Comparison of ENCODE assay signal across 7 mouse cellular contexts in the genomic region with DNA sequence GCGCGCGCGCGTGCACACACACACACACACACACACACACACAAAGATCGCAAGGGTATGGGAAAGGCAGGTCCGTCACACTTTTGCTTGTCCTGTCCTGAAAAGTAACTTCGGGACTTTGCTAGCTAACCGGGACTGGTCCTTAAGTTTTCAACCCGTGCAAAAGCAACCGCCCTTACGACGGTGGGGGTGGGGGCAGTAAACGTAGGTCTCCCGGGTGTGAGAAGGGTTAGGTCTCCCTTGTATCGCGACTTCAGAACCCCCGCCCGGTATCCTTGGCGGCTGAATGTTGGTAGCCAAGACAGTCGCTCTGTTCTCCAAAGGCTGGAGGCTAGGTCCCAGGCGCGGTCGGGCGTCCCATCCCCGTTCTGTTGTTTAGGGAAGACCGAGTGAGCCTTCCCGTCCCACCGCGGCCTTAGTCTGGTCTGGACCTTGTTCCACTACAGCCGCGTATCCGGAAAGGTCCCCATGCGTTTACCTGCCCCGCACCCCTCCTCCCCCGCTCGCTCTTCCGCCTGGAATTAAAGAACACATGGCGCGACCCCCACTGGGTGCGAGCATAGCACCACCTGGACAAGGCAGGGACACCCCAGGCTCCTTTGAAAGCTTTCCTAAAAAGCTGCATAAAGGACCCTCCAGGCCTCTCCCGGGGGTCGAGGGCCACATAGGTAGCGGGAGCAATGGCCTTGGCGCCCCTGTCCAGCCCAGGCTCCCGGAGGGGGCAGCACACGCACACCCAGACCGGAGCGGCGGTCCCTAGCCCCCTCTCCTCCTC. TPM values are rescaled to one million over a fixed set of nuclear protein-coding genes. Genes with fewer than 3 reads are reported as not detected.
DNase-seq lines count a peak whose midpoint lies in the region; ATAC-seq lines count a peak whose summit lies in the region.

No protein-coding gene starts in this region.

- no peaks in the 10 kb centered on the region for H3K9me3 ChIP-seq in embryonic facial prominence, embryonic 10.5 days
- no peaks in the 10 kb centered on the region for H3K9me3 ChIP-seq in hindbrain, embryonic 11.5 days (ENCODE audit: control insufficient read depth, low read length)
- no peaks in the 10 kb centered on the region for H3K9me3 ChIP-seq in liver, embryonic 12.5 days (replicated peaks)
- H3K9me3 ChIP-seq in stomach, embryonic 15.5 days = no peaks in the 10 kb centered on the region

- H3K4me3 ChIP-seq in embryonic facial prominence, embryonic 10.5 days = peak overlapping the region; percentile 80
- H3K4me3 ChIP-seq in hindbrain, embryonic 11.5 days (ENCODE audit: low read depth, low read length) = peak overlapping the region; percentile 65
- H3K4me3 ChIP-seq in liver, embryonic 12.5 days = peak overlapping the region; percentile 62
- H3K4me3 ChIP-seq in stomach, embryonic 15.5 days (replicated peaks) = peak overlapping the region; percentile 66

- H3K27me3 ChIP-seq in embryonic facial prominence, embryonic 10.5 days (replicated peaks; ENCODE audit: low read depth, poor library complexity, severe bottlenecking) = peaks cover 59% of the 10 kb centered on the region
- H3K27me3 ChIP-seq in hindbrain, embryonic 11.5 days (ENCODE audit: control insufficient read depth, insufficient read depth, low read length) = peaks cover 19% of the 10 kb centered on the region
- peaks cover 62% of the 10 kb centered on the region for H3K27me3 ChIP-seq in liver, embryonic 12.5 days (replicated peaks)
- peaks cover 14% of the 10 kb centered on the region for H3K27me3 ChIP-seq in stomach, embryonic 15.5 days (replicated peaks)

- WGBS in embryonic facial prominence, embryonic 10.5 days = under 1% methylated on average over 50 of the region's 50 CpGs
- WGBS in hindbrain, embryonic 11.5 days = under 1% methylated on average over 50 of the region's 50 CpGs
- WGBS in liver, embryonic 12.5 days (ENCODE audit: insufficient replicate concordance) = under 1% methylated on average over 50 of the region's 50 CpGs
- WGBS in stomach, embryonic 15.5 days = 1% methylated on average over 50 of the region's 50 CpGs

- 0 out of 2 replicates have a peak, but pooled peaks have one; percentile 15 for ATAC-seq in hindbrain, embryonic 11.5 days (ENCODE audit: low FRiP score)
- no peak for ATAC-seq in liver, embryonic 12.5 days
- ATAC-seq in stomach, embryonic 15.5 days (ENCODE audit: insufficient read depth, low FRiP score, low read depth) = no peak
- no peak for ATAC-seq in granulocyte monocyte progenitor cell, adult 5-6 weeks (replicated peaks; ENCODE audit: poor library complexity, severe bottlenecking)

- peak overlapping the region; percentile 94 for H3K4me2 ChIP-seq in hindbrain, embryonic 11.5 days (replicated peaks; ENCODE audit: low read depth, low read length)
- peak overlapping the region; percentile 82 for H3K4me2 ChIP-seq in liver, embryonic 12.5 days
- peak overlapping the region; percentile 75 for H3K4me2 ChIP-seq in stomach, embryonic 15.5 days

- peaks cover 29% of the 10 kb centered on the region for H3K4me1 ChIP-seq in embryonic facial prominence, embryonic 10.5 days
- H3K4me1 ChIP-seq in hindbrain, embryonic 11.5 days (replicated peaks; ENCODE audit: control insufficient read depth, insufficient read depth, low read length) = peaks cover 7% of the 10 kb centered on the region
- H3K4me1 ChIP-seq in liver, embryonic 12.5 days = peaks cover 17% of the 10 kb centered on the region
- H3K4me1 ChIP-seq in stomach, embryonic 15.5 days = peaks cover 18% of the 10 kb centered on the region

- H3K27ac ChIP-seq in embryonic facial prominence, embryonic 10.5 days (replicated peaks) = no peak overlapping the region; the same call in 1 of the 2 replicates
- H3K27ac ChIP-seq in hindbrain, embryonic 11.5 days (ENCODE audit: low read depth, low read length) = no peak overlapping the region
- H3K27ac ChIP-seq in liver, embryonic 12.5 days = no peak overlapping the region
- H3K27ac ChIP-seq in stomach, embryonic 15.5 days = no peak overlapping the region

- H3K36me3 ChIP-seq in embryonic facial prominence, embryonic 10.5 days (replicated peaks) = peaks cover 3% of the 10 kb centered on the region; the same call in 1 of the 2 replicates
- H3K36me3 ChIP-seq in hindbrain, embryonic 11.5 days (ENCODE audit: control insufficient read depth, insufficient read depth, low read length) = no peaks in the 10 kb centered on the region
- no peaks in the 10 kb centered on the region for H3K36me3 ChIP-seq in liver, embryonic 12.5 days
- no peaks in the 10 kb centered on the region for H3K36me3 ChIP-seq in stomach, embryonic 15.5 days

- no peak overlapping the region; the same call in 1 of the 2 replicates for H3K9ac ChIP-seq in hindbrain, embryonic 11.5 days (ENCODE audit: low read depth, low read length)
- no peak overlapping the region for H3K9ac ChIP-seq in liver, embryonic 12.5 days
- H3K9ac ChIP-seq in stomach, embryonic 15.5 days = no peak overlapping the region

- peak; percentile 44 for DNase-seq in testis, postnatal 10 days (ENCODE audit: low spot score)
- DNase-seq in testis, postnatal 14 days (ENCODE audit: low spot score) = no peak
- DNase-seq in embryonic facial prominence, embryonic 10.5 days (ENCODE audit: low spot score) = peak; percentile 65
- DNase-seq in hindbrain, embryonic 11.5 days (ENCODE audit: low spot score) = peak; percentile 67

RNA-seq across cellular contexts. Expression of gene E030030I06Rik, which starts 0.8 kb away (rescaled TPM):
- 17.6 and 23.7 TPM in 2 replicates for polyA plus RNA-seq in embryonic facial prominence, embryonic 10.5 days (2016; fragmentation: Nextera tagmentation; extraction: Ambion mirVana)
- 15.1 and 16.6 TPM in 2 replicates for polyA plus RNA-seq in hindbrain, embryonic 11.5 days (2014; fragmentation: Nextera tagmentation; extraction: Ambion mirVana)
- 2.7 and 3.7 TPM in 2 replicates for polyA plus RNA-seq in liver, embryonic 12.5 days (2016; fragmentation: Nextera tagmentation; extraction: Ambion mirVana)
- polyA plus RNA-seq in stomach, embryonic 15.5 days (2015; fragmentation: Nextera tagmentation; extraction: Ambion mirVana) = 21.3 and 21.6 TPM in 2 replicates
- total RNA-seq in granulocyte monocyte progenitor cell, adult 5-6 weeks (2014; fragmentation: Nextera tagmentation) = 3.1 and 16.4 TPM in 2 replicates
- total RNA-seq in granulocyte monocyte progenitor cell, adult 5-6 weeks (2017) = 2.9 and 3.1 TPM in 2 replicates

RNA-seq across cellular contexts. Expression of gene Raet1e, which starts 8.5 kb away (rescaled TPM):
- 12.2 and 16.1 TPM in 2 replicates for polyA plus RNA-seq in embryonic facial prominence, embryonic 10.5 days (2016; fragmentation: Nextera tagmentation; extraction: Ambion mirVana)
- polyA plus RNA-seq in hindbrain, embryonic 11.5 days (2014; fragmentation: Nextera tagmentation; extraction: Ambion mirVana) = 10.7 and 11.7 TPM in 2 replicates
- polyA plus RNA-seq in liver, embryonic 12.5 days (2016; fragmentation: Nextera tagmentation; extraction: Ambion mirVana) = 1.2 and 1.3 TPM in 2 replicates
- 8.3 and 9.3 TPM in 2 replicates for polyA plus RNA-seq in stomach, embryonic 15.5 days (2015; fragmentation: Nextera tagmentation; extraction: Ambion mirVana)
- total RNA-seq in granulocyte monocyte progenitor cell, adult 5-6 weeks (2014; fragmentation: Nextera tagmentation) = 0.97 TPM in 1 of 2 replicates, not detected in the other
- total RNA-seq in granulocyte monocyte progenitor cell, adult 5-6 weeks (2017) = 0.65 and 1.5 TPM in 2 replicates

RNA-seq across cellular contexts. Expression of gene H60b, which starts 8.5 kb away (rescaled TPM):
- 0.25 and 0.72 TPM in 2 replicates for polyA plus RNA-seq in embryonic facial prominence, embryonic 10.5 days (2016; fragmentation: Nextera tagmentation; extraction: Ambion mirVana)
- polyA plus RNA-seq in hindbrain, embryonic 11.5 days (2014; fragmentation: Nextera tagmentation; extraction: Ambion mirVana) = 1.7 and 2.9 TPM in 2 replicates
- polyA plus RNA-seq in liver, embryonic 12.5 days (2016; fragmentation: Nextera tagmentation; extraction: Ambion mirVana) = 0.16 and 0.30 TPM in 2 replicates
- 0.68 and 0.98 TPM in 2 replicates for polyA plus RNA-seq in stomach, embryonic 15.5 days (2015; fragmentation: Nextera tagmentation; extraction: Ambion mirVana)
- total RNA-seq in granulocyte monocyte progenitor cell, adult 5-6 weeks (2014; fragmentation: Nextera tagmentation) = not detected in 2 replicates
- not detected in 2 replicates for total RNA-seq in granulocyte monocyte progenitor cell, adult 5-6 weeks (2017)
